Mouse (Mus musculus): ENCODE measurements around the gene Gps1. TPM values are rescaled to one million over a fixed set of nuclear protein-coding genes. Genes with fewer than 3 reads are reported as not detected.
"Not testable (repeated sequence)": the region's sequence is repeated elsewhere in the genome, so short reads cannot be mapped to it uniquely, and the experiment has no call there.

The Gps1 gene
- polyA plus RNA-seq, 1 experiment from 2014 or later: 124 TPM

DNA sequence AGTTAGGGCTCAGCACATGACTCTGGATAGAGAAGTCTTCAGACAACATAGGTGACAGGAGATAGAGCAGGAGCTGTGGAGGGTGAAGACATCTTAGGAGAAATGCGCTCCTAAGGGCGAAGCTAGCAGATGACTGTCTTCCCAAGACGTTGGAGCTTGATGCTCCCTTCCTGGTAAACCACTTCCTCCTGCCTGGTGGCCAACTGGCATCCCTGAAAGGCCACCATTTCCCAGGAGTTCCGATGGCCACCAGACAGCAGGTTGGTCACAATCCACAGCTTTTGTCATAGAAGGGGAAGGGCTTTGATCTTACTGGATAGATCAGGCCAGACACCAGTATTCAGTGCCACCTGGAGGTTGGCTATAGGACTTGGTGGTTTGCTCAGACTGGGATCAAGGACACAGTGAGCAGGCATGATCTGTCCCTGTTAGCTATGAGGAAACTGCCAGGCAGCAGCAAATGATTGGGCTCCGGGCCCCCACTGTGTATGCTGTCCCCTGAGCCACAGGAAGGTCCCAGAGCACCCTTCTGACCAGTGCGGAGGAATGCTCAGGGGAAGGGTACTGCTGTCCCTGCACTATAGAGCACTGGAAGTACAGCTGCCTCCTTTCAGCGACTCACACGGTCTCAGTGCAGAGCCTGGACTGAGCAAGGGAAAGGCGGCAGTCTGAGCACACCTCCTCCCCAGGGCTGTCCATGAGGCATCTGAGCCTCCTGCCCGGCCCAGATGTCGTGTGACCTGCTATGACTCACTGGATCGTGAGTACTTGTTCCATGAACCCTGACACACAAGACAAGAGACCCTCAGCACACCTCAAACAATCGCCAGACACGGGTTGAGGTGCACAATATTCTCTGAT, 22.0 kb upstream of the Gps1 start:
- Histone ChIP-seq H3K9me3 (replicated peaks; ENCODE audit: control insufficient read depth, low read length) (peaks cover 22% of the 10 kb centered on the region), H3K9ac (ENCODE audit: low read length) (peak overlapping the region; percentile 62), H3K4me2 (ENCODE audit: low read depth, low read length) (peak overlapping the region; percentile 49), H3K27me3 (ENCODE audit: control insufficient read depth, insufficient read depth, low read length) (0 out of 2 replicates have a peak, but pooled peaks cover 5% of the 10 kb centered on the region), H3K27ac (ENCODE audit: low read length) (no peak overlapping the region), H3K4me3 (ENCODE audit: low read length) (0 out of 2 replicates have a peak overlapping the region, but pooled peaks have one; percentile 6), H3K36me3 (ENCODE audit: control insufficient read depth, insufficient read depth) (no peaks in the 10 kb centered on the region), H3K4me1 (ENCODE audit: control insufficient read depth, insufficient read depth, low read length) (peaks cover 6% of the 10 kb centered on the region)
- peak; percentile 56; the same call in 1 of the 2 replicates for ATAC-seq (replicated peaks; ENCODE audit: extremely low read depth, insufficient read depth, low FRiP score)
- 49% methylated on average over 14 of the region's 14 CpGs for WGBS

DNA sequence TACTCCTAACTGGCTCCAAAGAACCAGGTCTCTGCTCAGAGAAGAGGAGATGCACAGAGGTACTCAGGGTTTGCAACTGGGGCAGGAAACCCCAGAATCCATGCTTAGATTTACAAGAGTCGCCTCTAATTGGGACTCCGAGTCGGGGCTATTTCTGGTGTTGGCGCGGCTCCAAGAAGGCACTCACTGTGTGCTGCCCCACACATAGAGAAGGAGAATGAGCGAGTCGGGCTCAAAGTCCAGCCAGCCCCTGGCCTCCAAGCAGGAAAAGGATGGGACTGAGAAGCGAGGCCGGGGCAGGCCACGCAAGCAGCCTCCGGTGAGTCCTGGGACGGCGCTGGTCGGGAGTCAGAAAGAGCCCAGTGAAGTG, 21.4 kb upstream of the Gps1 start, which contains the start of gene Hmga1b:
Hmga1b (plus strand) TSS at position 123 of the 370 bp plus-strand sequence.
- WGBS: 10% methylated on average over 14 of the region's 14 CpGs
- H3K9ac ChIP-seq (ENCODE audit: low read length): peak within 1 kb of the TSS; percentile 62
- not testable (repeated sequence) for H3K27me3 ChIP-seq (ENCODE audit: control insufficient read depth, insufficient read depth, low read length); H3K36me3 ChIP-seq (ENCODE audit: control insufficient read depth, insufficient read depth); H3K4me1 ChIP-seq (ENCODE audit: control insufficient read depth, insufficient read depth, low read length); H3K27ac ChIP-seq (ENCODE audit: low read length)
- H3K9me3 ChIP-seq (replicated peaks; ENCODE audit: control insufficient read depth, low read length): peaks cover 20% of the 10 kb centered on the region
- peak; percentile 49; the same call in 1 of the 2 replicates for ATAC-seq (replicated peaks; ENCODE audit: extremely low read depth, insufficient read depth, low FRiP score)
- H3K4me3 ChIP-seq (ENCODE audit: low read length): peak within 1 kb of the TSS; percentile 6; the same call in 1 of the 2 replicates
- peak within 1 kb of the TSS; percentile 49 for H3K4me2 ChIP-seq (ENCODE audit: low read depth, low read length)

- not testable (repeated sequence) for ATAC-seq (replicated peaks; ENCODE audit: extremely low read depth, insufficient read depth, low FRiP score); H3K36me3 ChIP-seq (ENCODE audit: control insufficient read depth, insufficient read depth); H3K4me3 ChIP-seq (ENCODE audit: low read length); H3K9ac ChIP-seq (ENCODE audit: low read length); H3K27me3 ChIP-seq (ENCODE audit: control insufficient read depth, insufficient read depth, low read length); H3K27ac ChIP-seq (ENCODE audit: low read length); H3K4me1 ChIP-seq (ENCODE audit: control insufficient read depth, insufficient read depth, low read length)
- H3K4me2 ChIP-seq (ENCODE audit: low read depth, low read length): peak overlapping the region; percentile 49
- peaks cover 13% of the 10 kb centered on the region for H3K9me3 ChIP-seq (replicated peaks; ENCODE audit: control insufficient read depth, low read length)
- 17% methylated on average over 1 of the region's 23 CpGs for WGBS
Measured at GRCm38 (mm10) chr11:120763121-120763999, 20.7 kb upstream of the Gps1 start.

DNA sequence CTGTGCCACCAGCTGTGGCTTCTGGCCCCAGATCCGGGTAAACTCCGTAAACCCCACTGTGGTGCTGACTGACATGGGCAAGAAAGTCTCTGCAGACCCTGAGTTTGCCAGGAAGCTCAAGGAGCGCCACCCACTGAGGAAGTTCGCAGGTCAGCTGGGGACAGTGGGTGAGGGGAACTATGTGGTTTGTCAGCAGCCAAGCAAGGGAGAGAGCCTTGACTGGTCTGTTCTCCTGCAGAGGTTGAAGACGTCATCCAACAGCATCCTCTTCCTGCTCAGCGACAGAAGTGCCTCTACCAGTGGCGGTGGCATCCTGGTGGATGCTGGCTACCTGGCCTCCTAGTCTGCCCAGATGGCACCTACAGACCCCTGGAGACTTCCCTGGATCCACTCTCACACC, 17.0 kb upstream of the Gps1 start:
- not testable (repeated sequence) for H3K9ac ChIP-seq (ENCODE audit: low read length); H3K4me1 ChIP-seq (ENCODE audit: control insufficient read depth, insufficient read depth, low read length); ATAC-seq (replicated peaks; ENCODE audit: extremely low read depth, insufficient read depth, low FRiP score); H3K9me3 ChIP-seq (replicated peaks; ENCODE audit: control insufficient read depth, low read length); H3K4me2 ChIP-seq (ENCODE audit: low read depth, low read length); H3K27ac ChIP-seq (ENCODE audit: low read length); H3K4me3 ChIP-seq (ENCODE audit: low read length); H3K27me3 ChIP-seq (ENCODE audit: control insufficient read depth, insufficient read depth, low read length); H3K36me3 ChIP-seq (ENCODE audit: control insufficient read depth, insufficient read depth)
- WGBS: 40% methylated on average over 3 of the region's 7 CpGs

DNA sequence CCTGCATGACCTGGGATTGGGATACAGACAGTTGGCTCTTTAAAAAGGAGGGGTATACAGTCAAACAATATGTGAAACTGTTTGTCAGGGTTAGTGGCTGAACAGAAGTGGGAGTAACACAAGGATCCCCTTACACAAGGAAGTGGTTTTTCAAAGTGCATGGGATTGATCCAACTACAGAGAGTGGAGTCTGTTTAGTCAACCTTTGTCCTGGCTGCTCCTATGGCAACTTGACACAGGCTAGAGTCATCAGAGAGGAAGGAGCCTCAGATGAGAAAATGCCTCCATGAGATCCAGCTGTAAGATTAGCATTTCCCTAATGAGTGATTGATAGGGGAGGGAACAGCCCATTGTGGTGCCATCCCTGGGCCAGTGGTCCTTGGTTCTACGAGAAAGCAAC, 15.9 kb upstream of the Gps1 start:
- no peak overlapping the region for H3K27ac ChIP-seq (ENCODE audit: low read length)
- H3K4me3 ChIP-seq (ENCODE audit: low read length): no peak overlapping the region
- H3K9me3 ChIP-seq (replicated peaks; ENCODE audit: control insufficient read depth, low read length): no peaks in the 10 kb centered on the region
- H3K27me3 ChIP-seq (ENCODE audit: control insufficient read depth, insufficient read depth, low read length): 0 out of 2 replicates have a peak, but pooled peaks cover 5% of the 10 kb centered on the region
- no peak for ATAC-seq (replicated peaks; ENCODE audit: extremely low read depth, insufficient read depth, low FRiP score)
- H3K4me2 ChIP-seq (ENCODE audit: low read depth, low read length): no peak overlapping the region
- WGBS: 74% methylated on average over 1 of the region's 1 CpGs
- no peaks in the 10 kb centered on the region for H3K36me3 ChIP-seq (ENCODE audit: control insufficient read depth, insufficient read depth)
- no peaks in the 10 kb centered on the region for H3K4me1 ChIP-seq (ENCODE audit: control insufficient read depth, insufficient read depth, low read length)
- H3K9ac ChIP-seq (ENCODE audit: low read length): no peak overlapping the region

DNA sequence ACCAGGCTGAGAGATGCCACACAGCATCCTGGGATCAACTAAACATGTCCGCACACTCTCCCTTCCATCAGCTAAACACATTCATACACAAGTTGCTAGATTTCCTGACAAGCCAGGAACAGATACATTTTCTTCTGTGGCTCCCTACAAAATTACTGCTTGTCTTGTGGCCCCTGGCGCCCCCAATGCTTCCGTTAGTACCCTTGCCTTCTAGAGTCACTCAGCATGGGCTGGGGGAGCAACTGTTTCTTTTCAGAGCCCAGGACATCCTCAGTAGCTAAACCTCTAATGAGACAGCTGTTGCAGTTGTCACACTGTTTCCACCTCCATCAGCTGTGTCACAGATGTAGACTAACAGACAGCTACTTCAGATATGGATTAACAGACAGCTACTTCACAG, 11.3 kb upstream of the Gps1 start:
- no peak for ATAC-seq (replicated peaks; ENCODE audit: extremely low read depth, insufficient read depth, low FRiP score)
- WGBS: 75% methylated on average over 3 of the region's 3 CpGs

GRCm38 (mm10) chr11:120773463-120774190, 10.4 kb upstream of the Gps1 start:
- no peak overlapping the region for H3K4me2 ChIP-seq (ENCODE audit: low read depth, low read length)
- H3K9me3 ChIP-seq (replicated peaks; ENCODE audit: control insufficient read depth, low read length): no peaks in the 10 kb centered on the region
- no peak for ATAC-seq (replicated peaks; ENCODE audit: extremely low read depth, insufficient read depth, low FRiP score)
- 76% methylated on average over 7 of the region's 7 CpGs for WGBS
- H3K36me3 ChIP-seq (ENCODE audit: control insufficient read depth, insufficient read depth): no peaks in the 10 kb centered on the region
- no peaks in the 10 kb centered on the region for H3K27me3 ChIP-seq (ENCODE audit: control insufficient read depth, insufficient read depth, low read length)
- H3K9ac ChIP-seq (ENCODE audit: low read length): no peak overlapping the region
- H3K4me3 ChIP-seq (ENCODE audit: low read length): no peak overlapping the region
- H3K27ac ChIP-seq (ENCODE audit: low read length): no peak overlapping the region
- H3K4me1 ChIP-seq (ENCODE audit: control insufficient read depth, insufficient read depth, low read length): peaks cover 3% of the 10 kb centered on the region; the same call in 1 of the 2 replicates

More for the DNA sequence above, 11.3 kb upstream of the Gps1 start:
- no peak overlapping the region for H3K27ac ChIP-seq (ENCODE audit: low read length)
- no peaks in the 10 kb centered on the region for H3K9me3 ChIP-seq (replicated peaks; ENCODE audit: control insufficient read depth, low read length)
- no peak overlapping the region for H3K4me2 ChIP-seq (ENCODE audit: low read depth, low read length)
- no peak overlapping the region for H3K4me3 ChIP-seq (ENCODE audit: low read length)
- no peaks in the 10 kb centered on the region for H3K27me3 ChIP-seq (ENCODE audit: control insufficient read depth, insufficient read depth, low read length)
- H3K4me1 ChIP-seq (ENCODE audit: control insufficient read depth, insufficient read depth, low read length): peaks cover 3% of the 10 kb centered on the region; the same call in 1 of the 2 replicates
- no peak overlapping the region for H3K9ac ChIP-seq (ENCODE audit: low read length)
- H3K36me3 ChIP-seq (ENCODE audit: control insufficient read depth, insufficient read depth): no peaks in the 10 kb centered on the region

DNA sequence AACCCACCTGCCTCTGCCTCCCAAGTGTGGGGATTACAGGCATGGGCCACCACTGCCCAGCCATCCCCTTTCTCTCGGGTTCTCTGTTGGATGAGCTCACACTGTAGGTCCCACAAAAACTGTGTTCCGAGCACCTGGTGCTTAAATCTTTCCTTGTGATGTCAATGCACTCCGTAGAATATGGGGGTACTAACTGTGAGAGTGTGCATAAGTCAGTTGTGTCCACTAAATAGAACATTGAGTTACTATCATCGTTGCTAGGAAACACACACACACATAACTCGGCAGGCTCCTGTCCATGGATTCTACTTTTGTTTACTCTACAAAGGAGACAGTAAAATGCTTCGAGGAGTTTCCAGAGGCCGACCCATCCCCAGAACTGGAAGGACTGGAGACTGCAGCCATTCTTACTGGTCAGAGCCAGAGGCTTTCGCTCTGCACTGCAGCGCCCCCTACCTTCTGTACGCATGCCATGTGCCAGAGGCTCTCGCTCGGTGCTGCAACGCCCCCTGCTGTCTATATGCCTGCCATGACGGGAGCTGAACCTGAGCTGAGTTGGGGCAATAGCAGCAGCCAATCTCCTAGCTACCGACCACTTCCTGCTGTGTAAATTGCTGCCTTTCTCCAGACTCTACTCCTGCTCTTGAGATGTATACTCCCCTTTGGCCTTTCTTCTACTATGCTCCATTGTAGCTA, 8.2 kb upstream of the Gps1 start:
- WGBS: 24% methylated on average over 15 of the region's 15 CpGs
- H3K27ac ChIP-seq (ENCODE audit: low read length): no peak overlapping the region
- peaks cover 3% of the 10 kb centered on the region; the same call in 1 of the 2 replicates for H3K4me1 ChIP-seq (ENCODE audit: control insufficient read depth, insufficient read depth, low read length)
- ATAC-seq (replicated peaks; ENCODE audit: extremely low read depth, insufficient read depth, low FRiP score): peak; percentile 89
- no peaks in the 10 kb centered on the region for H3K36me3 ChIP-seq (ENCODE audit: control insufficient read depth, insufficient read depth)
- H3K9me3 ChIP-seq (replicated peaks; ENCODE audit: control insufficient read depth, low read length): no peaks in the 10 kb centered on the region
- H3K4me3 ChIP-seq (ENCODE audit: low read length): no peak overlapping the region
- H3K4me2 ChIP-seq (ENCODE audit: low read depth, low read length): no peak overlapping the region
- no peak overlapping the region for H3K9ac ChIP-seq (ENCODE audit: low read length)
- no peaks in the 10 kb centered on the region for H3K27me3 ChIP-seq (ENCODE audit: control insufficient read depth, insufficient read depth, low read length)

Measured in heart, embryonic 16.5 days (tissue).